Mouse (Mus musculus): ENCODE results near the gene Rnh1.

- TF ChIP-seq GATA1 (IDR thresholded peaks at IDR 0.05; ENCODE audit: borderline replicate concordance, low read length) = no peak
- TF ChIP-seq FLI1 (IDR thresholded peaks at IDR 0.05; ENCODE audit: low read length) = no peak
Observed at GRCm38 (mm10) chr7:141117636-141118035, 55.0 kb downstream of the Rnh1 start, which contains the start of gene Ano9.

Measured in megakaryocyte, embryonic 14.5 days (primary cell).